ENCODE assay signal across 8 mouse cellular contexts in genomic region chr9:59013365-59013764, GRCm38 (mm10). TPM values are rescaled to one million over a fixed set of nuclear protein-coding genes. Genes with fewer than 3 reads are reported as not detected.
A peak's percentile ranks its signal among the peaks of the same experiment; 100 is the strongest.
DNase-seq lines count a peak whose midpoint lies in the region; TF ChIP-seq lines count a peak whose summit lies in the region.

No protein-coding gene starts in this region.

- intact Hi-C loops in gastrocnemius, adult 2 months (cut with DNase I), result loop anchor here (2.0 kb wide), 2 partner anchors 233 to 265 kb away; no protein-coding TSS in a partner anchor
- intact Hi-C loops in gastrocnemius, postnatal 36 days (cut with DNase I), result loop anchor here (5.0 kb wide), 1 partner anchor 259 kb away; no protein-coding TSS in a partner anchor

- WGBS in lung, adult 2 months, result 6% methylated on average over 2 of the region's 2 CpGs

- H3K4me1 ChIP-seq in lung, adult 2 months (ENCODE audit: control insufficient read depth, insufficient read depth, low read length), result no peaks in the 10 kb centered on the region; the same call in 1 of the 2 replicates

- H3K4me3 ChIP-seq in gastrocnemius, adult 2 months, result no peak overlapping the region
- H3K4me3 ChIP-seq in lung, adult 2 months (replicated peaks; ENCODE audit: extremely low read depth, low read depth, low read length), result no peak overlapping the region

- H3K27ac ChIP-seq in gastrocnemius, adult 2 months, result 0 out of 2 replicates have a peak overlapping the region, but pooled peaks have one; percentile 32

- TF ChIP-seq POLR2A in lung, adult 2 months (IDR thresholded peaks at IDR 0.05; ENCODE audit: borderline replicate concordance, extremely low read depth, low read depth, low read length), result no peak

- DNase-seq in gastrocnemius, adult 2 months, result no peak
- DNase-seq in gastrocnemius, postnatal 36 days, result no peak
- DNase-seq in lung, adult 2 months, result no peak
- no peak for DNase-seq in lung, postnatal 4 days
- DNase-seq in cerebellum, postnatal 10 days, result peak; percentile 59 to 80
- peak; percentile 67 for DNase-seq in mesoderm, embryonic 11.5 days (ENCODE audit: low read depth, low spot score)
- no peak for DNase-seq in right cerebral cortex, postnatal 36 days (ENCODE audit: low spot score in 2 of 2)
- no peak for DNase-seq in thymus, postnatal 36 days

- TF ChIP-seq CTCF in gastrocnemius, adult 2 months (IDR thresholded peaks at IDR 0.05), result peak; percentile 85
- peak; percentile 29; the same call in 1 of the 2 replicates for TF ChIP-seq CTCF in lung, adult 2 months (IDR thresholded peaks at IDR 0.05; ENCODE audit: insufficient read depth, low read length)

RNA-seq across cellular contexts. Expression of gene Neo1, which starts 22.9 kb away (rescaled TPM):
- total RNA-seq in gastrocnemius, adult 2 months (2021), result 10 to 100 TPM; 30.2 to 34.2 TPM
- total RNA-seq in gastrocnemius, postnatal 36 days (2021), result 10 to 100 TPM; 23.7 to 31.1 TPM
- 25.1 and 28.6 TPM in 2 replicates for polyA plus RNA-seq in lung, adult 2 months (2012; rRNA removed)

Comparison
In these comparisons a context has a peak if more than half of its experiments do, and no peak if none do; other contexts are left out.
1. DNase-seq: peak in cerebellum, postnatal 10 days (2 of 2) and mesoderm, embryonic 11.5 days (single experiment); none in gastrocnemius, adult 2 months (single experiment), gastrocnemius, postnatal 36 days (0 of 2), lung, adult 2 months (single experiment), lung, postnatal 4 days (0 of 2), right cerebral cortex, postnatal 36 days (0 of 2) and thymus, postnatal 36 days (0 of 2).